Comparison of ENCODE assay signal across 1 mouse cellular context in genomic region chr15:82192617-82193016, GRCm38 (mm10).
TF ChIP-seq lines count a peak whose summit lies in the region.

No protein-coding gene starts in this region.

TF ChIP-seq in myocyte, 11 proteins besides CTCF, POLR2A, EP300 and RAD21:
- TF ChIP-seq USF1 (IDR thresholded peaks at IDR 0.05; ENCODE audit: low read depth) (no peak), SRF (IDR thresholded peaks at IDR 0.05; ENCODE audit: control insufficient read depth, insufficient read length, low read depth) (no peak), POLR2AphosphoS2 (IDR thresholded peaks at IDR 0.05; ENCODE audit: insufficient read length, low read depth) (no peak)
